Mouse (Mus musculus) ES-Bruce4 (cell line): ENCODE measurements around the gene Ube2h. TPM values are rescaled to one million over a fixed set of nuclear protein-coding genes. Genes with fewer than 3 reads are reported as not detected.
A peak's percentile ranks its signal among the peaks of the same experiment; 100 is the strongest.

Source experiments
- H3K27ac ChIP-seq: 2 replicates; pipeline ENCODE4 v1.5.1; 2012; ENCODE audit warnings: low read length, inconsistent platforms; ENCODE audit not compliant: insufficient read depth
- H3K27me3 ChIP-seq: 2 replicates; pipeline ENCODE4 v1.6.1; 2012; ENCODE audit warnings: mild to moderate bottlenecking, low read length, inconsistent platforms; ENCODE audit not compliant: control insufficient read depth, poor library complexity, insufficient read depth, severe bottlenecking
- H3K36me3 ChIP-seq: 2 replicates; pipeline ENCODE4 v1.6.1; 2012; ENCODE audit warnings: inconsistent platforms, mild to moderate bottlenecking, low read length, moderate library complexity; ENCODE audit not compliant: control insufficient read depth, poor library complexity, insufficient read depth, severe bottlenecking
- H3K4me1 ChIP-seq: one replicate; pipeline ENCODE4 v1.8.1; 2011; ENCODE audit warnings: low read length; ENCODE audit not compliant: control insufficient read depth, insufficient read depth
- H3K4me3 ChIP-seq: 2 replicates; pipeline ENCODE4 v1.5.1; 2011; ENCODE audit warnings: low read depth, mild to moderate bottlenecking, low read length
- H3K9ac ChIP-seq: 2 replicates; pipeline ENCODE4 v1.6.1; 2012; ENCODE audit warnings: low read depth, mild to moderate bottlenecking, inconsistent platforms; ENCODE audit not compliant: poor library complexity, severe bottlenecking
- H3K9me3 ChIP-seq: replicated peaks from 2 replicates; pipeline ENCODE4 v1.6.1; 2012; ENCODE audit warnings: mild to moderate bottlenecking, low read length, inconsistent platforms; ENCODE audit not compliant: control insufficient read depth, poor library complexity, insufficient read depth, severe bottlenecking
- CTCF ChIP-seq: IDR thresholded peaks from one replicate; pipeline ENCODE4 v1.8.1; 2011; ENCODE audit warnings: low read depth, low read length
- EP300 ChIP-seq: IDR thresholded peaks from 2 replicates; pipeline ENCODE4 v1.6.1; 2011; ENCODE audit warnings: low read depth, low read length; ENCODE audit not compliant: insufficient read depth
- POLR2A ChIP-seq: IDR thresholded peaks from one replicate; pipeline ENCODE4 v1.8.1; 2011; ENCODE audit warnings: low read length; ENCODE audit not compliant: insufficient read depth
- polyA plus RNA-seq: library from polyadenylated mRNA; stranded (reverse); fragments of >200 nt; gene quantifications from 2 replicates; pipeline ENCODE4 v1.2.4, GENCODE M21; 2011; ENCODE audit warnings: low read depth; ENCODE audit not compliant: missing spikeins, insufficient read depth, insufficient read length

Ube2h gene
- polyA plus RNA-seq, result 64.6 and 68.1 TPM in 2 replicates

GRCm38 (mm10) chr6:30304399-30304917 lies at the start of gene Ube2h:
Gene Ube2h, minus strand, starts transcription at chr6:30304539.
- TF ChIP-seq EP300 (no peak), CTCF (no peak), POLR2A (no peak)
- H3K4me1 ChIP-seq, result no peaks in the 10 kb centered on the region
- H3K27ac ChIP-seq, result no peak within 1 kb of the TSS
- H3K4me3 ChIP-seq, result peak within 1 kb of the TSS; percentile 57
- H3K9me3 ChIP-seq, result no peaks in the 10 kb centered on the region
- H3K9ac ChIP-seq, result peak within 1 kb of the TSS; percentile 89
- no peaks in the 10 kb centered on the region for H3K36me3 ChIP-seq
- H3K27me3 ChIP-seq, result no peaks in the 10 kb centered on the region

GRCm38 (mm10) chr6:30353661-30354060 lies 49.3 kb upstream of the Ube2h start:
- H3K4me3 ChIP-seq, result no peak overlapping the region
- no peaks in the 10 kb centered on the region for H3K4me1 ChIP-seq
- H3K9me3 ChIP-seq, result no peaks in the 10 kb centered on the region
- TF ChIP-seq CTCF, result no peak
- TF ChIP-seq EP300, result no peak
- no peak for TF ChIP-seq POLR2A
- H3K27ac ChIP-seq, result no peak overlapping the region
- no peak overlapping the region for H3K9ac ChIP-seq
- H3K36me3 ChIP-seq, result no peaks in the 10 kb centered on the region
- H3K27me3 ChIP-seq, result no peaks in the 10 kb centered on the region

- TF ChIP-seq POLR2A, result no peak
- no peak for TF ChIP-seq CTCF
- TF ChIP-seq EP300, result no peak
- Histone ChIP-seq H3K9ac (no peak overlapping the region), H3K4me3 (no peak overlapping the region), H3K27ac (no peak overlapping the region), H3K9me3 (no peaks in the 10 kb centered on the region), H3K27me3 (no peaks in the 10 kb centered on the region), H3K4me1 (no peaks in the 10 kb centered on the region), H3K36me3 (no peaks in the 10 kb centered on the region)
These were observed 48.4 kb upstream of the Ube2h start for GRCm38 (mm10) chr6:30352762-30353161.

GRCm38 (mm10) chr6:30351290-30351689 lies 47.0 kb upstream of the Ube2h start:
- TF ChIP-seq POLR2A (no peak), CTCF (no peak), EP300 (no peak)
- no peaks in the 10 kb centered on the region for H3K4me1 ChIP-seq
- no peaks in the 10 kb centered on the region for H3K36me3 ChIP-seq
- no peak overlapping the region for H3K27ac ChIP-seq
- no peak overlapping the region for H3K9ac ChIP-seq
- no peak overlapping the region for H3K4me3 ChIP-seq
- H3K9me3 ChIP-seq, result no peaks in the 10 kb centered on the region
- H3K27me3 ChIP-seq, result no peaks in the 10 kb centered on the region

- Histone ChIP-seq H3K4me3 (no peak overlapping the region), H3K27me3 (no peaks in the 10 kb centered on the region), H3K27ac (no peak overlapping the region), H3K4me1 (no peaks in the 10 kb centered on the region), H3K9ac (no peak overlapping the region), H3K9me3 (no peaks in the 10 kb centered on the region), H3K36me3 (no peaks in the 10 kb centered on the region)
- no peak for TF ChIP-seq EP300
- no peak for TF ChIP-seq POLR2A
- no peak for TF ChIP-seq CTCF
These were observed 43.0 kb upstream of the Ube2h start for GRCm38 (mm10) chr6:30347288-30347801.

- no peak overlapping the region for H3K27ac ChIP-seq
- no peaks in the 10 kb centered on the region for H3K4me1 ChIP-seq
- H3K9ac ChIP-seq, result no peak overlapping the region
- no peak overlapping the region for H3K4me3 ChIP-seq
- H3K27me3 ChIP-seq, result no peaks in the 10 kb centered on the region
- H3K9me3 ChIP-seq, result no peaks in the 10 kb centered on the region
- TF ChIP-seq EP300, result no peak
- TF ChIP-seq CTCF, result no peak
- no peaks in the 10 kb centered on the region for H3K36me3 ChIP-seq
These were observed 42.4 kb upstream of the Ube2h start for GRCm38 (mm10) chr6:30346737-30347136.
